Mouse (Mus musculus): ENCODE data around the gene Zfp704.
"Not testable (repeated sequence)": the region's sequence is repeated elsewhere in the genome, so short reads cannot be mapped to it uniquely, and the experiment has no call there.

Gene Zfp704

GRCm38 (mm10) chr3:9598061-9598460 is 11.8 kb downstream of the Zfp704 start:
- DNase-seq (ENCODE audit: low spot score in 2 of 2) = no peak

- DNase-seq (ENCODE audit: low spot score in 2 of 2) = no peak
These were observed 15.4 kb downstream of the Zfp704 start for GRCm38 (mm10) chr3:9594457-9594856.

- no peak for DNase-seq (ENCODE audit: low spot score in 2 of 2)
These were observed 16.1 kb downstream of the Zfp704 start for GRCm38 (mm10) chr3:9593832-9594231.

- DNase-seq (ENCODE audit: low spot score in 2 of 2) = no peak
These were observed 18.3 kb downstream of the Zfp704 start for GRCm38 (mm10) chr3:9591416-9592110.

GRCm38 (mm10) chr3:9588635-9589034 is 21.2 kb downstream of the Zfp704 start:
- no peak for DNase-seq (ENCODE audit: low spot score in 2 of 2)

GRCm38 (mm10) chr3:9587304-9587703 is 22.6 kb downstream of the Zfp704 start:
- no peak for DNase-seq (ENCODE audit: low spot score in 2 of 2)

GRCm38 (mm10) chr3:9583516-9583915 is 26.4 kb downstream of the Zfp704 start:
- no peak for DNase-seq (ENCODE audit: low spot score in 2 of 2)

GRCm38 (mm10) chr3:9580952-9581798 is 28.7 kb downstream of the Zfp704 start:
- peak in 1 of 2 experiments; percentile 9 for DNase-seq (ENCODE audit: low spot score in 2 of 2)

- DNase-seq (ENCODE audit: low spot score in 2 of 2) = no peak
These were observed 29.8 kb downstream of the Zfp704 start for GRCm38 (mm10) chr3:9580102-9580501.

GRCm38 (mm10) chr3:9579028-9579643 is 30.7 kb downstream of the Zfp704 start:
- DNase-seq (ENCODE audit: low spot score in 2 of 2) = no peak

- DNase-seq (ENCODE audit: low spot score in 2 of 2) = no peak
These were observed 33.0 kb downstream of the Zfp704 start for GRCm38 (mm10) chr3:9576872-9577271.

- no peak for DNase-seq (ENCODE audit: low spot score in 2 of 2)
These were observed 35.6 kb downstream of the Zfp704 start for GRCm38 (mm10) chr3:9574305-9574704.

GRCm38 (mm10) chr3:9573581-9573980 is 36.3 kb downstream of the Zfp704 start:
- no peak for DNase-seq (ENCODE audit: low spot score in 2 of 2)

GRCm38 (mm10) chr3:9572261-9572660 is 37.6 kb downstream of the Zfp704 start:
- no peak for DNase-seq (ENCODE audit: low spot score in 2 of 2)

- DNase-seq (ENCODE audit: low spot score in 2 of 2) = no peak
These were observed 39.1 kb downstream of the Zfp704 start for GRCm38 (mm10) chr3:9570782-9571181.

- DNase-seq (ENCODE audit: low spot score in 2 of 2) = not testable (repeated sequence)
These were observed 40.2 kb downstream of the Zfp704 start for GRCm38 (mm10) chr3:9569706-9570105.

- DNase-seq (ENCODE audit: low spot score in 2 of 2) = no peak
These were observed 41.2 kb downstream of the Zfp704 start for GRCm38 (mm10) chr3:9568565-9569228.

GRCm38 (mm10) chr3:9567948-9568347 is 41.9 kb downstream of the Zfp704 start:
- no peak for DNase-seq (ENCODE audit: low spot score in 2 of 2)

GRCm38 (mm10) chr3:9566831-9567230 is 43.1 kb downstream of the Zfp704 start:
- no peak for DNase-seq (ENCODE audit: low spot score in 2 of 2)

GRCm38 (mm10) chr3:9563562-9563961 is 46.3 kb downstream of the Zfp704 start:
- DNase-seq (ENCODE audit: low spot score in 2 of 2) = no peak

- no peak for DNase-seq (ENCODE audit: low spot score in 2 of 2)
These were observed 47.1 kb downstream of the Zfp704 start for GRCm38 (mm10) chr3:9562649-9563328.

Data from spleen, postnatal 14 days (tissue).